In the genomic region with DNA sequence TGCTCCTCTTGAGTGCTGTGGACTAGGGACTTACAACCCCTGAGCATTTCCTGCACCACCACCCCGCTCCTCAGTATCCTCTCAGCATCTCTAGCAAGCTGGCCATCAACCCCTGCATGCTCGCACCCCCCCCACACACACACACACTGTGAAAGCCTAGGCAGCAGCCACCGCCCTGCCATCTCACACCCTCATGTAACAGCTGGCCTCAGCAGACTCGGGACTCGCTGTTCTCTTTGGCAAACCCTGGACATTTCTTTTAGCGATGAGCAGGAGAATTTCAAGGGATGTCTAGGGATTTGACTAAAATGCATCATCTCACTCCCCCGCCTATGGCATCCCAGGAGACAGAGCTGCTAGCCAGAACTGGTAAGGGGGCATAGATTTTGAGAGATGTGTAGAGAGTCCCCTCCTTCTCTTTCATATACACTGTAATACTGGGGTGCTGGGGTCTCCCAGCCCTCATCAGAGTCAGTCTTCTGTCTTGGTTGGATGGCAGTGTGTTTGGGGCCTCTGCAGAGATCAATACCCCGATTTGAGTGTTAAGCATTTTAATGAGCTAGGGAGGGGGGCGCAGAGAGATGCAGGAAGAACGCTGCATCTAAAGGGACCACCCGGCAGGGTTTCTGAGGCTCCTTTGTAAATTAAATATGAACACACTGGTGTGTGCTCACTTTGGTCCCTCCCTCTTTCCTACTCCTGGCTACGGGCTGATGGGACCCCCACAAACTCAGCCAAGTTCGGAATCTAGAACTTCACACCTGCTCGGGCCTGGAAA, we compare ENCODE assay signal across 11 mouse cellular contexts. TPM values are rescaled to one million over a fixed set of nuclear protein-coding genes. Genes with fewer than 3 reads are reported as not detected.
DNase-seq lines count a peak whose midpoint lies in the region; ATAC-seq lines count a peak whose summit lies in the region.
"Had no signal": no experiment of that assay in that cellular context is flagged by ENCODE, and none has a peak within 500 bp of the region (broad histone marks: within the 10 kb centered on the region; RNA-seq: fewer than 3 reads in every experiment).

No protein-coding gene starts in this region.

- H3K4me2 ChIP-seq in forebrain, embryonic 14.5 days (ENCODE audit: low read length), result peak overlapping the region; percentile 53

- 4% methylated on average over 14 of the region's 14 CpGs for WGBS in forebrain, embryonic 14.5 days

- intact Hi-C loops in left cerebral cortex, postnatal 4 days (cut with DNase I), result loop anchor here (5.0 kb wide), 1 partner anchor 151 kb away; no protein-coding TSS in a partner anchor

- peak overlapping the region; percentile 82 for H3K9ac ChIP-seq in forebrain, embryonic 14.5 days (ENCODE audit: low read length)
- H3K9ac ChIP-seq: lung, embryonic 15.5 days had no signal

- DNase-seq in layer of hippocampus, adult 11-12 months (ENCODE audit: low spot score), result peak; percentile 33
- DNase-seq in layer of hippocampus, postnatal 36 days, result no peak
- peak; percentile 55 for DNase-seq in forebrain, embryonic 14.5 days (ENCODE audit: low spot score)
- peak; percentile 49 for DNase-seq in left cerebral cortex, postnatal 4 days
- DNase-seq in retina, postnatal 1 day, result peak; percentile 31
- no peak for DNase-seq in adrenal gland, postnatal 4 days (ENCODE audit: low spot score in 2 of 2)
- no peak for DNase-seq in cerebellum, postnatal 25 days
- DNase-seq: adrenal gland, adult 8-10 months had no signal

- peaks cover 19% of the 10 kb centered on the region for H3K4me1 ChIP-seq in forebrain, embryonic 14.5 days (ENCODE audit: control insufficient read depth, insufficient read depth, low read length)

- no peak for ATAC-seq in forebrain, embryonic 14.5 days
- ATAC-seq in granulocyte monocyte progenitor cell, adult 5-6 weeks (replicated peaks; ENCODE audit: poor library complexity, severe bottlenecking), result no peak

- peaks cover 18% of the 10 kb centered on the region for H3K36me3 ChIP-seq in forebrain, embryonic 14.5 days (ENCODE audit: control insufficient read depth, insufficient read depth, low read length)
- H3K36me3 ChIP-seq: lung, embryonic 15.5 days had no signal

- H3K27ac ChIP-seq in forebrain, embryonic 14.5 days (ENCODE audit: low read depth, low read length), result peak overlapping the region; percentile 96
- H3K27ac ChIP-seq: lung, embryonic 15.5 days had no signal

- no peaks in the 10 kb centered on the region for H3K9me3 ChIP-seq in forebrain, embryonic 14.5 days (replicated peaks; ENCODE audit: control insufficient read depth, low read length)
- H3K9me3 ChIP-seq: lung, embryonic 15.5 days had no signal

- peak overlapping the region; percentile 45 for H3K4me3 ChIP-seq in forebrain, embryonic 14.5 days (ENCODE audit: low read depth, low read length)
- H3K4me3 ChIP-seq: erythroblast, embryonic 14.5 days had no signal

- H3K27me3 ChIP-seq in forebrain, embryonic 14.5 days (replicated peaks; ENCODE audit: control insufficient read depth, insufficient read depth, low read length), result peaks cover 39% of the 10 kb centered on the region

RNA-seq across cellular contexts. Expression of gene Islr, which starts 1.2 kb away (rescaled TPM):
- 10 to 100 TPM; 11.5 to 14.5 TPM for total RNA-seq in layer of hippocampus, postnatal 36 days (2021)
- 13.5 and 20.1 TPM in 2 replicates for polyA plus RNA-seq in forebrain, embryonic 14.5 days (2014; fragmentation: Nextera tagmentation; extraction: Ambion mirVana)
- 10 to 100 TPM; 18.6 to 19.3 TPM for total RNA-seq in left cerebral cortex, postnatal 4 days (2021)
- total RNA-seq in adrenal gland, postnatal 4 days (2021), result 10 to 100 TPM; 64.5 to 66.7 TPM
- total RNA-seq in granulocyte monocyte progenitor cell, adult 5-6 weeks (2014; fragmentation: Nextera tagmentation), result 0.17 TPM in 1 of 2 replicates, not detected in the other
- not detected in 2 replicates for total RNA-seq in granulocyte monocyte progenitor cell, adult 5-6 weeks (2017)
- polyA plus RNA-seq: erythroblast, embryonic 14.5 days had no signal

RNA-seq across cellular contexts. Expression of gene Islr2, which starts 1.3 kb away (rescaled TPM):
- total RNA-seq in layer of hippocampus, postnatal 36 days (2021), result 100 to 1,000 TPM; 134 to 145 TPM
- 118 and 123 TPM in 2 replicates for polyA plus RNA-seq in forebrain, embryonic 14.5 days (2014; fragmentation: Nextera tagmentation; extraction: Ambion mirVana)
- 100 to 1,000 TPM; 328 to 363 TPM for total RNA-seq in left cerebral cortex, postnatal 4 days (2021)
- total RNA-seq in adrenal gland, postnatal 4 days (2021), result 10 to 100 TPM in 1 of 2 experiments, 1 to 10 TPM in 1; 8.2 to 10.3 TPM
- not detected in 2 replicates for total RNA-seq in granulocyte monocyte progenitor cell, adult 5-6 weeks (2014; fragmentation: Nextera tagmentation)
- not detected in 2 replicates for total RNA-seq in granulocyte monocyte progenitor cell, adult 5-6 weeks (2017)
- polyA plus RNA-seq: erythroblast, embryonic 14.5 days had no signal

RNA-seq across cellular contexts. Expression of gene Pml, which starts 46.7 kb away (rescaled TPM):
- total RNA-seq in layer of hippocampus, postnatal 36 days (2021), result 10 to 100 TPM; 12.8 to 15.4 TPM
- 5.3 and 6.0 TPM in 2 replicates for polyA plus RNA-seq in forebrain, embryonic 14.5 days (2014; fragmentation: Nextera tagmentation; extraction: Ambion mirVana)
- total RNA-seq in left cerebral cortex, postnatal 4 days (2021), result 10 to 100 TPM; 11.3 to 14.7 TPM
- 10 to 100 TPM; 31.6 to 32.1 TPM for total RNA-seq in adrenal gland, postnatal 4 days (2021)
- total RNA-seq in granulocyte monocyte progenitor cell, adult 5-6 weeks (2014; fragmentation: Nextera tagmentation), result 49.9 and 57.2 TPM in 2 replicates
- 9.3 and 10.1 TPM in 2 replicates for total RNA-seq in granulocyte monocyte progenitor cell, adult 5-6 weeks (2017)

RNA-seq across cellular contexts. Expression of gene Stoml1, which starts 50.1 kb away (rescaled TPM):
- total RNA-seq in layer of hippocampus, postnatal 36 days (2021), result 10 to 100 TPM; 71.3 to 79.0 TPM
- polyA plus RNA-seq in forebrain, embryonic 14.5 days (2014; fragmentation: Nextera tagmentation; extraction: Ambion mirVana), result 75.1 and 81.1 TPM in 2 replicates
- total RNA-seq in left cerebral cortex, postnatal 4 days (2021), result 10 to 100 TPM; 84.5 to 93.2 TPM
- total RNA-seq in adrenal gland, postnatal 4 days (2021), result 10 to 100 TPM; 29.9 to 30.8 TPM
- 10.4 and 11.6 TPM in 2 replicates for total RNA-seq in granulocyte monocyte progenitor cell, adult 5-6 weeks (2014; fragmentation: Nextera tagmentation)
- total RNA-seq in granulocyte monocyte progenitor cell, adult 5-6 weeks (2017), result 6.3 and 17.7 TPM in 2 replicates
- polyA plus RNA-seq: erythroblast, embryonic 14.5 days had no signal

Comparison
In these comparisons a context has a peak if more than half of its experiments do, and no peak if none do; other contexts are left out.
1. DNase-seq: peak in layer of hippocampus, adult 11-12 months (single experiment), forebrain, embryonic 14.5 days (single experiment), left cerebral cortex, postnatal 4 days (single experiment) and retina, postnatal 1 day (single experiment); none in layer of hippocampus, postnatal 36 days (0 of 2), adrenal gland, postnatal 4 days (0 of 2) and cerebellum, postnatal 25 days (0 of 2).
2. RNA of gene Islr, which starts 1.2 kb away (total RNA-seq): 64.5 to 66.7 TPM in adrenal gland, postnatal 4 days, 18.6 to 19.3 TPM in left cerebral cortex, postnatal 4 days and 11.5 to 14.5 TPM in layer of hippocampus, postnatal 36 days; 0.17 TPM in granulocyte monocyte progenitor cell, adult 5-6 weeks; every median in the first group is over 10 times any median in the second.
3. RNA of gene Islr2, which starts 1.3 kb away (total RNA-seq): 328 to 363 TPM in left cerebral cortex, postnatal 4 days and 134 to 145 TPM in layer of hippocampus, postnatal 36 days; 8.2 to 10.3 TPM in adrenal gland, postnatal 4 days and not detected in granulocyte monocyte progenitor cell, adult 5-6 weeks; every median in the first group is over 10 times any median in the second.